Comparison of ENCODE assay signal across 11 mouse cellular contexts in the genomic region with DNA sequence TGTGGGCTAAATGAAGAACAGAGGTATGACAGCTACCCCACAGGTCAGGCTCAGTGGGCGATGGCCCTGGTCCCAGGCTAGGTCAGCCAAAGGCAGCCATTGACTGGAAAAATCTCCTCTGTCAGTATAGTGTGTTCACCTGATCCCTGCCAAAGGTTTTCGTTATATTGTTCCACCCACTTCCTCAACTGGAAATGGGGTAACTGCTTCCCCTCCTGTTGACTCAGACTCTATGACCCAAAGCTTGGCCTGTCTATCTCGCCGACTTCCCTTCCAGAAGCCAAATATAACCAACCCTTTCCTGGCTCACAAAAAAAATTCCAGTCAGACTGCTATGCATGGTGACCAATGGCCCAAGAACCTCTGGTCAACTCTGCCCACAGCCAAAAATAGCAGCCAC.
DNase-seq lines count a peak whose midpoint lies in the region; ATAC-seq lines count a peak whose summit lies in the region.
"Had no signal": no experiment of that assay in that cellular context is flagged by ENCODE, and none has a peak within 500 bp of the region (broad histone marks: within the 10 kb centered on the region; RNA-seq: fewer than 3 reads in every experiment).

No protein-coding gene starts in this region.

- H3K4me2 ChIP-seq in kidney, embryonic 16.5 days (replicated peaks; ENCODE audit: low read depth, low read length), result no peak overlapping the region
- H3K4me2 ChIP-seq in hindbrain, embryonic 14.5 days (replicated peaks), result no peak overlapping the region
- H3K4me2 ChIP-seq in forebrain, embryonic 12.5 days, result no peak overlapping the region

- ATAC-seq in kidney, embryonic 16.5 days (ENCODE audit: low FRiP score, low TSS enrichment), result no peak
- ATAC-seq in granulocyte monocyte progenitor cell, adult 5-6 weeks (replicated peaks; ENCODE audit: poor library complexity, severe bottlenecking), result peak; percentile 99
- ATAC-seq in hindbrain, embryonic 14.5 days (ENCODE audit: low FRiP score), result no peak
- ATAC-seq in forebrain, embryonic 12.5 days (ENCODE audit: low FRiP score), result no peak
- ATAC-seq: forebrain, embryonic 16.5 days had no signal

- H3K4me3 ChIP-seq in kidney, embryonic 16.5 days (ENCODE audit: low read length), result no peak overlapping the region
- H3K4me3 ChIP-seq in hindbrain, embryonic 14.5 days (replicated peaks; ENCODE audit: low read length), result no peak overlapping the region
- no peak overlapping the region for H3K4me3 ChIP-seq in forebrain, embryonic 12.5 days (replicated peaks)

- H3K27me3 ChIP-seq in kidney, embryonic 16.5 days (ENCODE audit: insufficient read depth, low read length), result no peaks in the 10 kb centered on the region
- no peaks in the 10 kb centered on the region for H3K27me3 ChIP-seq in hindbrain, embryonic 14.5 days (ENCODE audit: control insufficient read depth, insufficient read depth, low read length)
- H3K27me3 ChIP-seq in forebrain, embryonic 12.5 days, result no peaks in the 10 kb centered on the region

- peaks cover 7% of the 10 kb centered on the region; the same call in 1 of the 2 replicates for H3K4me1 ChIP-seq in kidney, embryonic 16.5 days (ENCODE audit: insufficient read depth, low read length)
- no peaks in the 10 kb centered on the region for H3K4me1 ChIP-seq in hindbrain, embryonic 14.5 days (replicated peaks; ENCODE audit: control insufficient read depth, insufficient read depth, low read length)
- no peaks in the 10 kb centered on the region for H3K4me1 ChIP-seq in forebrain, embryonic 12.5 days

- no peaks in the 10 kb centered on the region for H3K36me3 ChIP-seq in kidney, embryonic 16.5 days (ENCODE audit: insufficient read depth, low read length)
- H3K36me3 ChIP-seq in hindbrain, embryonic 14.5 days (replicated peaks; ENCODE audit: control insufficient read depth, insufficient read depth), result no peaks in the 10 kb centered on the region
- no peaks in the 10 kb centered on the region for H3K36me3 ChIP-seq in forebrain, embryonic 12.5 days (replicated peaks)

- H3K9ac ChIP-seq in kidney, embryonic 16.5 days (replicated peaks; ENCODE audit: low read length), result no peak overlapping the region
- H3K9ac ChIP-seq in hindbrain, embryonic 14.5 days, result no peak overlapping the region
- H3K9ac ChIP-seq in forebrain, embryonic 12.5 days, result no peak overlapping the region

- H3K9me3 ChIP-seq in kidney, embryonic 16.5 days (ENCODE audit: low read length), result peaks cover 10% of the 10 kb centered on the region; the same call in 1 of the 2 replicates
- H3K9me3 ChIP-seq in hindbrain, embryonic 14.5 days (ENCODE audit: control insufficient read depth, low read length), result 0 out of 2 replicates have a peak, but pooled peaks cover 4% of the 10 kb centered on the region
- 0 out of 2 replicates have a peak, but pooled peaks cover 9% of the 10 kb centered on the region for H3K9me3 ChIP-seq in forebrain, embryonic 12.5 days

- peak; percentile 12 for DNase-seq in kidney, adult 18-20 months
- DNase-seq in heart, postnatal 4 days, result peak; percentile 14
- peak; percentile 55 for DNase-seq in lung, postnatal 25 days (ENCODE audit: low spot score)
- no peak for DNase-seq in hindbrain, embryonic 14.5 days (ENCODE audit: low spot score)
- DNase-seq in spleen, adult 18-20 months, result no peak
- DNase-seq: cerebellum, postnatal 36 days; left cerebral cortex, postnatal 4 days had no signal

- H3K27ac ChIP-seq in kidney, embryonic 16.5 days (ENCODE audit: low read length), result no peak overlapping the region
- H3K27ac ChIP-seq in hindbrain, embryonic 14.5 days, result no peak overlapping the region
- no peak overlapping the region for H3K27ac ChIP-seq in forebrain, embryonic 12.5 days

- WGBS in kidney, embryonic 16.5 days, result 56% methylated on average over 4 of the region's 4 CpGs
- WGBS in hindbrain, embryonic 14.5 days, result 91% methylated on average over 4 of the region's 4 CpGs
- 94% methylated on average over 4 of the region's 4 CpGs for WGBS in forebrain, embryonic 12.5 days

Comparison
In these comparisons a context has a peak if more than half of its experiments do, and no peak if none do; other contexts are left out.
1. DNase-seq: peak in kidney, adult 18-20 months (single experiment), heart, postnatal 4 days (single experiment) and lung, postnatal 25 days (single experiment); none in hindbrain, embryonic 14.5 days (single experiment) and spleen, adult 18-20 months (0 of 2).